Mouse (Mus musculus) kidney, embryonic 15.5 days (tissue): ENCODE results near the gene Dpyd. TPM values are rescaled to one million over a fixed set of nuclear protein-coding genes. Genes with fewer than 3 reads are reported as not detected.

Experiments
- ATAC-seq: fragments of 200-750 bp; cut with Nextera tagmentation; replicated peaks from 2 replicates; pipeline ENCODE4 v1.8.0; 2017; ENCODE audit warnings: moderate TSS enrichment; ENCODE audit not compliant: low FRiP score
- H3K27ac ChIP-seq: fragments of 300-500 bp; sonication (generic); 2 replicates; pipeline ENCODE4 v1.5.1; 2015; ENCODE audit warnings: mild to moderate bottlenecking, inconsistent platforms
- H3K27me3 ChIP-seq: fragments of 300-500 bp; sonication (generic); 2 replicates; pipeline ENCODE4 v1.6.1; 2015; ENCODE audit warnings: inconsistent platforms
- H3K36me3 ChIP-seq: fragments of 300-500 bp; sonication (generic); 2 replicates; pipeline ENCODE4 v1.6.1; 2015; ENCODE audit warnings: inconsistent platforms
- H3K4me1 ChIP-seq: fragments of 300-500 bp; sonication (generic); 2 replicates; pipeline ENCODE4 v1.6.1; 2015; ENCODE audit warnings: inconsistent platforms
- H3K4me2 ChIP-seq: fragments of 300-500 bp; sonication (generic); 2 replicates; pipeline ENCODE4 v1.6.1; 2015; ENCODE audit warnings: moderate library complexity, mild to moderate bottlenecking, inconsistent platforms
- H3K4me3 ChIP-seq: fragments of 300-500 bp; sonication (generic); replicated peaks from 2 replicates; pipeline ENCODE4 v1.5.1; 2015; ENCODE audit warnings: mild to moderate bottlenecking, inconsistent platforms
- H3K9ac ChIP-seq: fragments of 300-500 bp; sonication (generic); 2 replicates; pipeline ENCODE4 v1.6.1; 2015; ENCODE audit warnings: mild to moderate bottlenecking, inconsistent platforms
- H3K9me3 ChIP-seq: fragments of 300-500 bp; sonication (generic); replicated peaks from 2 replicates; pipeline ENCODE4 v1.6.1; 2016; ENCODE audit warnings: inconsistent platforms
- WGBS: fragments of 180-500 bp; shearing (Covaris S2); methylation state at CpG from one replicate; pipeline ENCODE4 v1.1.7; 2015; ENCODE audit warnings: mixed read lengths; 5-methylcytosine and 5-hydroxymethylcytosine counted together
- polyA plus RNA-seq: library from polyadenylated mRNA; unstranded; fragments of >200 nt; fragmentation: Nextera tagmentation; extraction: Ambion mirVana; gene quantifications from 2 replicates; pipeline ENCODE4 v1.2.1, GENCODE M21; 2015

Dpyd gene
- polyA plus RNA-seq, 1 experiment from 2014 or later = 5.6 TPM

DNA sequence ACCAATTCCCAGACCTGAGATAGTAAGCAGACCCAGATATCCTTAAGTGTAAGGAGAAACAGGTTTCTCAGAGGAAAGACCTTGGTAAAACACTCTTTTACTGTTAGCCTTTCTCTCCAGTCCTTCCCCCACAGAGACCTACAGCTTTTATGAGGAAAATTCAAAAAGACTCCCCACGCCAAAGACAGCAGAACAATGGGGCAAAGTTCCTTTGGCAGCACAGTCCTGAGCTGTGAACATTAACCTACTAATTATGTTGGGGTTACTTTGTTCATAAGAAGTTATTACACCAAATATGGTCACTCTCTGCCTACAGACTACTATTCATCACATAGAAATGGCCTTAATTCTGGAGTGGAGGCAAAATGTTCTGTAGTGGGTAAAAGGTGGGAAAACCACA lies 480.7 kb downstream of the Dpyd start:
- no peak overlapping the region for H3K27ac ChIP-seq
- H3K4me3 ChIP-seq = no peak overlapping the region
- H3K4me2 ChIP-seq = no peak overlapping the region
- H3K9me3 ChIP-seq = no peaks in the 10 kb centered on the region
- no peaks in the 10 kb centered on the region for H3K27me3 ChIP-seq
- no peaks in the 10 kb centered on the region for H3K36me3 ChIP-seq
- ATAC-seq = no peak
- no peaks in the 10 kb centered on the region for H3K4me1 ChIP-seq
- 76% methylated on average over 1 of the region's 1 CpGs for WGBS
- no peak overlapping the region for H3K9ac ChIP-seq

DNA sequence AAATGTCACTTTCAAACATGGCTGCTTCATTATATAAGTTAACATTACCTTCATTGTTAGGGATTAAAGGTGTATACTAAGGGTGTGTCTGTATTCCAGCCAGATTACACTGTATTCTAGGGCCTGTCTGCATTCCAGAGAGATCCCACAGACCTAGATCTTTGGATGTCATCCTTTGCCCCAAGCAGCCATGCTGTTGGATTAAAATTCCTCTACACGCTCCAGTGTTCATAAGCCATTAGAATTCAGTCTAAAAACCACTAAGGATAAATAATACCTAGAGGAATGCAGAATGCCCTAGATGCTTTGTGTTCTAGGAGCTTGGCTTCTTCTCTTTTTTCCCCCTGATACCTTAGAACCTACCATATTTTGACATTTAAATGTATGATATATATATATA lies 494.2 kb downstream of the Dpyd start:
- no peak overlapping the region for H3K4me3 ChIP-seq
- no peak for ATAC-seq
- 94% methylated on average over 1 of the region's 1 CpGs for WGBS
- H3K27ac ChIP-seq = no peak overlapping the region
- H3K9me3 ChIP-seq = no peaks in the 10 kb centered on the region
- H3K4me1 ChIP-seq = no peaks in the 10 kb centered on the region
- no peaks in the 10 kb centered on the region for H3K36me3 ChIP-seq
- no peaks in the 10 kb centered on the region for H3K27me3 ChIP-seq
- no peak overlapping the region for H3K9ac ChIP-seq
- no peak overlapping the region for H3K4me2 ChIP-seq

DNA sequence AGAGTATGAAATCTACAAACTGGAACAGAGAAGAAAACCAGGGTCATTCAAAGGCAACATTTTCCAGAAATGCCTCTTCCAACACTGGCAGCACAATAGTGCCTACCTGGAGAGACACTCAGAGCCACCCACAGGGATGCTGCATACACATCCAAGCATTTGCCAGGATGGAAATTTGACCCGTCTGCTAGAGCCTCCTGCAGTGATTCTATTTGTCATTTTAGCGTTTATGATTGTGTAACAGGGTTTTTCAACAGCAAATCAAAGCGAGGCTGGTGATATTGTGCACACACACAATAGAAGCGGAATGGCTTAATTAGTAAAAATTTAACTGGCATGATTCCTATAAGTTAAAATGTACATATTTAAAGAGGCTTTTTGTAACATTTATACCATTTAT lies 501.3 kb downstream of the Dpyd start:
- Histone ChIP-seq H3K4me2 (no peak overlapping the region), H3K27me3 (no peaks in the 10 kb centered on the region), H3K9ac (no peak overlapping the region), H3K4me3 (no peak overlapping the region), H3K9me3 (no peaks in the 10 kb centered on the region), H3K4me1 (no peaks in the 10 kb centered on the region), H3K27ac (no peak overlapping the region), H3K36me3 (no peaks in the 10 kb centered on the region)
- WGBS = 59% methylated on average over 4 of the region's 4 CpGs
- ATAC-seq = no peak

DNA sequence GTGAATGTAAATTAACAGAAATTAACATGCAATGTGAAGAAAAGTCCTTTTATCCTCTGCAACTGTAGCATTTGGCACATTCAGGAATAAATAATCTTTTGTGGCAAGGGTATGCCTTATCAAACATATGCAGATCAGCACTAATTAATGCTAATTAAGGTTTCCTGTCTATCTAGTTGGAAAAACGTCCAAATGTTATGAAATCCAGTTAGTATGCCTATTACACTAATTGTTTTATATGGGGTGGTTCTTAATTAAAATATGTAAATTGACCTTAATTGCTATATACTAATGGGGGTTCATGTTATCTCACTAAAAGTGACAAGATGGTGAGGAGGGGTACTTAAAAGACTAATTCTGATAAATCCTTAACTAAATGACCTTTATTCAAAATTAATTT lies 501.7 kb downstream of the Dpyd start:
- 12% methylated on average over 1 of the region's 1 CpGs for WGBS
- Histone ChIP-seq H3K9ac (no peak overlapping the region), H3K4me2 (no peak overlapping the region), H3K27me3 (no peaks in the 10 kb centered on the region), H3K27ac (no peak overlapping the region), H3K36me3 (no peaks in the 10 kb centered on the region), H3K4me1 (no peaks in the 10 kb centered on the region), H3K4me3 (no peak overlapping the region), H3K9me3 (no peaks in the 10 kb centered on the region)
- ATAC-seq = no peak

DNA sequence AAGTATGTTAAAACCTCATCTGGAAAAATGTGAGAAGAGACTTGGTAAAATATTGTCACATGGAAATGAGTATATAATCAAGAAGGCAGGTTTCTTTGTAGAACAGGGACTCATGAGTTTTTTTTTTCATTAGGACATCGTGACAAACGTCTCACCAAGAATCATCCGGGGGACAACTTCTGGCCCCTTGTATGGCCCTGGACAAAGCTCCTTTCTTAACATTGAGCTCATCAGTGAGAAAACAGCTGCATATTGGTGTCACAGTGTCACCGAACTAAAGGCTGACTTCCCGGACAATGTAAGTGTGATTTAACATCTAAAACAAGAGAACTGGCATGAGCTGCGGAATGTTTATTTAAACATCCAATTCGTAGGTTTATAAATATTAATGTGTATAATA lies 502.8 kb downstream of the Dpyd start:
- no peak overlapping the region for H3K27ac ChIP-seq
- H3K4me1 ChIP-seq = no peaks in the 10 kb centered on the region
- H3K9ac ChIP-seq = no peak overlapping the region
- H3K27me3 ChIP-seq = no peaks in the 10 kb centered on the region
- H3K36me3 ChIP-seq = no peaks in the 10 kb centered on the region
- H3K9me3 ChIP-seq = no peaks in the 10 kb centered on the region
- 59% methylated on average over 7 of the region's 7 CpGs for WGBS
- no peak for ATAC-seq
- no peak overlapping the region for H3K4me3 ChIP-seq
- H3K4me2 ChIP-seq = no peak overlapping the region

DNA sequence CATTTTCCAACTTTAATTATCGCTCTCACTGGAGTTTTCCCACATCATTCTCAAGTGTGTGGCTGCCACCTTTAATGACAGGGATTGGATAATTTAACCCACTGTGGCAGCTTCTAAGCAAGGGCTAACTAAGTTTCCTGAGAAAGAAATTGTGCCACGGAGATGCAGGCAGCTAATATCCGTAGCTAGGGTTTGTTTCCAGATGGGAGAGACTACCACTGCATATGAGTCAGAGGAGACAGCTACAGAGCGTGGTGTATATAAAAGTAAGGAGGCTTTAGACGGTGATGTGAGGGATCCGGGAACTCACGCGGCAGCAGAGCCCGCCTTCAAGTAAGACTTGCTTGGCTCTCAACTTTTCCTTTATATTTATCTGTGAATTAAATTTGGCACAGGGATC lies 505.3 kb downstream of the Dpyd start:
- no peaks in the 10 kb centered on the region for H3K4me1 ChIP-seq
- H3K9ac ChIP-seq = no peak overlapping the region
- WGBS = 85% methylated on average over 9 of the region's 9 CpGs
- no peaks in the 10 kb centered on the region for H3K9me3 ChIP-seq
- H3K27me3 ChIP-seq = no peaks in the 10 kb centered on the region
- no peak overlapping the region for H3K4me3 ChIP-seq
- no peak overlapping the region for H3K4me2 ChIP-seq
- H3K27ac ChIP-seq = no peak overlapping the region
- no peaks in the 10 kb centered on the region for H3K36me3 ChIP-seq
- no peak for ATAC-seq

DNA sequence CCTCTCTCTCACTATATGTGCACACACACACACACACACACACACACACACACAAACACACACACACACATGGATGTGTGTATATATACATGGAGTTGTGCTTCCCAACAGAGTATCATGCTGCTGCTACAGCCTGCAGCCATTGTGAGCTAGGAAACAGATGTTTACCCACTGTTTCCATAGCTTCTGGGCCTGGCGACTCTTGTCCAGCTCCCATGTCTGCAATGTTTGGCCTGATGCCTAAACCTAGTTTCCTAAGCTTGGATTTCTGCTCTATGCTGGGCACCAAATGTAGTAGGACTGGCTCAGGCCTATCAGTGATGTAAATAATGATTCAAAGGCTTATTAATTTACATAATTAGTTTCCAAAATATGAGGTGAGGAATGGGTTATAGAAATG lies 524.7 kb downstream of the Dpyd start:
- H3K27me3 ChIP-seq = no peaks in the 10 kb centered on the region
- H3K9me3 ChIP-seq = no peaks in the 10 kb centered on the region
- H3K9ac ChIP-seq = no peak overlapping the region
- no peaks in the 10 kb centered on the region for H3K4me1 ChIP-seq
- no peak overlapping the region for H3K27ac ChIP-seq
- H3K4me2 ChIP-seq = no peak overlapping the region
- ATAC-seq = no peak
- H3K4me3 ChIP-seq = no peak overlapping the region
- 52% methylated on average over 1 of the region's 1 CpGs for WGBS
- no peaks in the 10 kb centered on the region for H3K36me3 ChIP-seq

DNA sequence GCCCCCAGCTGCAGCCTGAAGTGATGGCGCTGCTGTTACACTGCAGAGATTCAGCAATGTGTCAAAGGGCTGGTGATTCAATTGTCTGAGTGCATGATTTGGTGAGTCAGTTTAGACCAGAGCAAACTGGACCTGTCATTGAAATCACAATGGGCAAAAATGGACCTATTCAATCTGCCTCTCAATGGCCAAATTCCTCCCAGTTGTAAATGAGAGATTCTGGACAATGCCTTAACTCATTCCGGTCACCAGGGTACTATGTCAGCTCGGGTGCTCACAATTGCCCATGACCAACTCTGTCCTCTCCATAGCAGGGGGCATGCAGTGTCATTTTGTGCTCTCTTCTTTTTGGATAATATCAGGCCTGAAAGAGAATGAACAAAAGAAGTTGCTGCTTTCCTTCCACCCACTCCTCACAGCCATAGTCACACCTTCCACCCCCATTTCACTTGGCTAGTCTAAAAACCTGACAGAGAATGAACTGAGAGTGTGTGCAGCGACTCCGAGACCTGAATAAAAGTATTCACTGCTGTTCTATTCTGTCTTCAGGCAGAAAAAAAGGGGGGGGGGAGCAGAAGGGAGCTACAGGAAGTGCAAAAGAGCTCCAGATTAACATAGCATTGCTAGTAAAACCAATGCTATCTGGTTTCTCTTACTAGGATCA lies 533.4 kb downstream of the Dpyd start:
- Histone ChIP-seq H3K4me2 (no peak overlapping the region), H3K4me1 (no peaks in the 10 kb centered on the region), H3K27me3 (no peaks in the 10 kb centered on the region), H3K9me3 (no peaks in the 10 kb centered on the region), H3K36me3 (no peaks in the 10 kb centered on the region), H3K9ac (no peak overlapping the region), H3K4me3 (no peak overlapping the region), H3K27ac (no peak overlapping the region)
- WGBS = 84% methylated on average over 5 of the region's 5 CpGs
- ATAC-seq = no peak

DNA sequence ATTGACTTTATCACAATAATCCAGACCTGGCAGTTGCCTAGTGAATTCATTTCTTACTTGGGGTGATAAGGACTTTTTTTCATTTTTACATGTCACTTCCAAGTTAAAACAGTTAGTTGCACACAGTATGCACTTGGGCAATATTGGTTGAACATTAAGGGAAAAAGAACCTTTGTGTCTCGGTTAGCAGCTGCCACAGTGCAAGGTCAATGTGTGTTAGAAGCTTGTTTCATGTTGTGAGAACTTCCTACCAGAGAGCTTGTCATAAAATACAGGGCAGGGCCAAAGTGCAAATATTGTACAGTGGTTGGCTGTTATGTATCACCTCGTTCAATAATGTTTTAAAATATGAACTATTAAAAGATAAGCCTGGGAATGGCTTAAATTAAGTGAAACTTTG lies 564.1 kb downstream of the Dpyd start:
- 64% methylated on average over 2 of the region's 2 CpGs for WGBS
- Histone ChIP-seq H3K9ac (no peak overlapping the region), H3K27me3 (no peaks in the 10 kb centered on the region), H3K36me3 (no peaks in the 10 kb centered on the region), H3K9me3 (no peaks in the 10 kb centered on the region), H3K4me2 (no peak overlapping the region), H3K4me3 (no peak overlapping the region), H3K4me1 (no peaks in the 10 kb centered on the region), H3K27ac (no peak overlapping the region)
- no peak for ATAC-seq

DNA sequence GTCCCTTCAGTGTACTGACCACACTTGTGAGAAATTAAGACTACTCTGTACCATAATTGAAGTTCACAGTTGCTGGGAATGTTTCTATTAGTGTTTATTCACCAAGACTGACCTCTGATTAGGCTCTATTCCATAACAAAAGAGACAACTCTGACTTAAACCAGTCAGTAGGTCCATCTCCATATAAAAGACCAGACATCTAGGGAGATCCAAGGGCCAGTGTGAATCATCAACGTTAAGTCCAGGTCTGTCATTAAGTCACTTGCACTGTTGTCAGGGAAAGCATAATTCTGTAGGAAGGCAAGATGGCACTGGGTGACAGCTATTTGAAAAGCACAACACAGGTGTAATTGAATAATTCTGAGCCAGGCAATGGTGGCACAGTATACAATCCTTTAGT lies 566.1 kb downstream of the Dpyd start:
- Histone ChIP-seq H3K4me3 (no peak overlapping the region), H3K27me3 (no peaks in the 10 kb centered on the region), H3K9ac (no peak overlapping the region), H3K27ac (no peak overlapping the region), H3K4me1 (no peaks in the 10 kb centered on the region), H3K9me3 (no peaks in the 10 kb centered on the region), H3K36me3 (no peaks in the 10 kb centered on the region), H3K4me2 (no peak overlapping the region)
- no peak for ATAC-seq
- 94% methylated on average over 1 of the region's 1 CpGs for WGBS

DNA sequence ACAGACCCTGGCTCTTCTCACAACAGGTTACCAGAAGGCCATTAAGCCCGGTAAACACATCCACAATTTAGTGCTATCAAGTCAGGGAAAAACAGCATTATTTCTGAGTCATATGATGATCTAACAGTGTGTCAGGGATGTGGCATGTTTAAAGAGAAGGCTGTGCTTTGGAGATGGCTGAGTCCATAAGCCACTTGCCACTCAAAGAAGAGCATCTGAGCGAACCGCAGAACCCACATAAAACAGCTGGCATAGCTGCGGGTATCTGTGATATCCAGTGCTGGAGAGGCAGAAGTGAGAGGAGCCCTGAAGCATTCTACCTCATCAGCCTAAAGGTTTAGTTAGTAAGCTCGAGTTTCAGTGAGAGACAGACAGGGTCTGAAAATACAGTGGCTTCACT lies 581.1 kb downstream of the Dpyd start:
- Histone ChIP-seq H3K4me3 (no peak overlapping the region), H3K4me1 (no peaks in the 10 kb centered on the region), H3K9me3 (0 out of 2 replicates have a peak, but pooled peaks cover 5% of the 10 kb centered on the region), H3K9ac (no peak overlapping the region), H3K27me3 (no peaks in the 10 kb centered on the region), H3K27ac (no peak overlapping the region), H3K4me2 (no peak overlapping the region), H3K36me3 (no peaks in the 10 kb centered on the region)
- no peak for ATAC-seq
- 68% methylated on average over 5 of the region's 5 CpGs for WGBS

DNA sequence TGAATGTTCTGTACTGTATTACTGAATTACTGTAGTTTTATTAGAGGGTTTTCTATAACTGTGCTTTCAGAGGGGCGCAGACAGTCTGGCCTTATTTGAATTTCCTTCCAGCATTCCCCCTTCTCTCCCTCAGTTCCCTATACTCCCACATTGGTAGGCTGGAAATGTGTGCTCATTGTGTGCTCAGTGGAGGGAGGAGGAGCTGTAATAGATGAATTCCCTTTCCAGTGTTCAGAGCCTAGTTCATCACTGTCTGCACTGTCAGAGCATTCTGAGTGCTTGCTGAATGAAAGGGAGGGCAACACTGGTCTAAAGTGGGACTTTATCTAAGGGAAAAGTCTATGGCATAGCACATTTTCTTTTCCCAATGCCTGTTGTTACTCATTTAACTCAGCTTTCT lies 582.9 kb downstream of the Dpyd start:
- no peak overlapping the region for H3K27ac ChIP-seq
- H3K36me3 ChIP-seq = no peaks in the 10 kb centered on the region
- 81% methylated on average over 1 of the region's 1 CpGs for WGBS
- H3K9me3 ChIP-seq = 0 out of 2 replicates have a peak, but pooled peaks cover 5% of the 10 kb centered on the region
- no peak overlapping the region for H3K4me2 ChIP-seq
- no peaks in the 10 kb centered on the region for H3K27me3 ChIP-seq
- no peaks in the 10 kb centered on the region for H3K4me1 ChIP-seq
- no peak overlapping the region for H3K9ac ChIP-seq
- no peak overlapping the region for H3K4me3 ChIP-seq
- no peak for ATAC-seq
